Mouse (Mus musculus) forebrain, embryonic 11.5 days (tissue): ENCODE results near the gene Xntrpc. TPM values are rescaled to one million over a fixed set of nuclear protein-coding genes. Genes with fewer than 3 reads are reported as not detected.

ENCODE experiments used
- ATAC-seq: fragments of 200-750 bp; cut with Nextera tagmentation; replicated peaks from 2 replicates; pipeline ENCODE4 v1.8.0; 2017; ENCODE audit warnings: moderate TSS enrichment; ENCODE audit not compliant: low FRiP score
- DNase-seq: peaks from one replicate; pipeline ENCODE4 v3.0.0-alpha.2; 2017; ENCODE audit warnings: low spot score
- H3K27ac ChIP-seq: fragments of 300-500 bp; sonication (generic); 2 replicates; pipeline ENCODE4 v1.5.1; 2014; ENCODE audit warnings: low read depth, low read length
- H3K27me3 ChIP-seq: fragments of 300-500 bp; sonication (generic); 2 replicates; pipeline ENCODE4 v1.6.1; 2014; ENCODE audit warnings: mild to moderate bottlenecking, low read length, mixed read lengths; ENCODE audit not compliant: control insufficient read depth, insufficient read depth
- H3K36me3 ChIP-seq: fragments of 300-500 bp; sonication (generic); 2 replicates; pipeline ENCODE4 v1.6.1; 2014; ENCODE audit warnings: mild to moderate bottlenecking, low read length, moderate library complexity, mixed read lengths; ENCODE audit not compliant: control insufficient read depth, insufficient read depth
- H3K4me1 ChIP-seq: fragments of 300-500 bp; sonication (generic); replicated peaks from 2 replicates; pipeline ENCODE4 v1.6.1; 2014; ENCODE audit warnings: low read length, mixed read lengths; ENCODE audit not compliant: control insufficient read depth, insufficient read depth
- H3K4me2 ChIP-seq: fragments of 300-500 bp; sonication (generic); 2 replicates; pipeline ENCODE4 v1.6.1; 2014; ENCODE audit warnings: low read depth, mild to moderate bottlenecking, low read length, moderate library complexity, mixed read lengths; ENCODE audit not compliant: severe bottlenecking
- H3K4me3 ChIP-seq: fragments of 300-500 bp; sonication (generic); 2 replicates; pipeline ENCODE4 v1.5.1; 2014; ENCODE audit warnings: low read depth, low read length
- H3K9ac ChIP-seq: fragments of 300-500 bp; sonication (generic); 2 replicates; pipeline ENCODE4 v1.6.1; 2014; ENCODE audit warnings: low read length
- H3K9me3 ChIP-seq: fragments of 300-500 bp; sonication (generic); 2 replicates; pipeline ENCODE4 v1.6.1; 2016; ENCODE audit warnings: low read length, mixed read lengths; ENCODE audit not compliant: control insufficient read depth
- WGBS: fragments of 180-500 bp; shearing (Covaris S2); extraction: QIAGEN DNeasy Blood & Tissue Kit; methylation state at CpG from one replicate; pipeline ENCODE4 v1.1.7; 2014; 5-methylcytosine and 5-hydroxymethylcytosine counted together
- polyA plus RNA-seq: library from polyadenylated mRNA; unstranded; fragments of >200 nt; fragmentation: Nextera tagmentation; extraction: Ambion mirVana; gene quantifications from 2 replicates; pipeline ENCODE4 v1.2.1, GENCODE M21; 2014

Xntrpc gene
- polyA plus RNA-seq, 1 experiment from 2014 or later = 2.4 TPM

DNA sequence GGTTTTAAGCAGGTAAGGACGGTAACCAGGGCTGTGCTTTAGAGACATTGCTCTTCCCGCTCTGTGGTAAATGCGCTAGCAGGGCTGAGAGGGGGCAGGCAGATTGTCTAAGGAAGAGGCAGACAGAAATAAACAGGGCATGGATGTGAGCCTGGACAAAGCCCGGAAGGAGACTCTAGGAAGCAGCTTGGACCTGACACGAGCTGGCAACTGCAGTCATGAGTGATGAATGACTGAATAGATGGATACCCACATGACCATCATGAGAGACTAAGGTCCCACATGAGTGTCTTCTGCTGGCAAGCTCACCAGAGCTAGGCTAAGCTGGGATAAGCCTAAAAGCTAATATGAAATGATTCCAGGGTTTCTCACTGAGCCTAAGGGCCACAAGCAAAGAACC lies 38.6 kb downstream of the Xntrpc start:
- no peaks in the 10 kb centered on the region for H3K9me3 ChIP-seq
- H3K36me3 ChIP-seq = no peaks in the 10 kb centered on the region
- WGBS = 82% methylated on average over 5 of the region's 5 CpGs
- H3K27me3 ChIP-seq = no peaks in the 10 kb centered on the region
- no peak overlapping the region for H3K4me2 ChIP-seq
- H3K27ac ChIP-seq = no peak overlapping the region
- no peak overlapping the region for H3K4me3 ChIP-seq
- H3K9ac ChIP-seq = no peak overlapping the region
- DNase-seq (no peak), ATAC-seq (no peak)
- H3K4me1 ChIP-seq = peaks cover 7% of the 10 kb centered on the region; the same call in 1 of the 2 replicates

DNA sequence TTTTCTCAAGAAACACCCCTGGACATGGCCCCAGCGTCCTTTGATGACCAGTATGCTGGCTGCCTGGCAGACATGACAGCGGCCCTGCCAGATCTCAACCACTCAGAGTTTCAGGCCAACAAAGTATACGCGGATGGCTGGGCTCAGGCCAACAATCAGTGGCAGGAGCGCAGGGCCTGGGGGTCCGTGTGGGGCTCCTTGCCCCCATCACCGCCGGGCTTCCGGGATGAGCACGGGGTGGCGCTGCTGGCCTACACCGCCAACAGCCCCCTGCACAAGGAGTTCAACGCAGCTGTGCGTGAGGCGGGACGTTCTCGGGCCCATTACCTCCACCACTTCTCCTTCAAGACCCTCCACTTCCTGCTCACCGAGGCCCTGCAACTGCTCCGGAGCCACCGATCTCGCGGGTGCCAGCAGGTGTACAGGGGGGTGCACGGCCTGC lies 41.2 kb downstream of the Xntrpc start:
- ATAC-seq (0 out of 2 replicates have a peak, but pooled peaks have one; percentile 50), DNase-seq (peak; percentile 61)
- Histone ChIP-seq H3K27me3 (no peaks in the 10 kb centered on the region), H3K36me3 (no peaks in the 10 kb centered on the region), H3K9ac (peak overlapping the region; percentile 45), H3K4me3 (peak overlapping the region; percentile 13), H3K4me2 (peak overlapping the region; percentile 40), H3K27ac (no peak overlapping the region), H3K9me3 (no peaks in the 10 kb centered on the region), H3K4me1 (0 out of 2 replicates have a peak, but pooled peaks cover 3% of the 10 kb centered on the region)
- 21% methylated on average over 23 of the region's 23 CpGs for WGBS

DNA sequence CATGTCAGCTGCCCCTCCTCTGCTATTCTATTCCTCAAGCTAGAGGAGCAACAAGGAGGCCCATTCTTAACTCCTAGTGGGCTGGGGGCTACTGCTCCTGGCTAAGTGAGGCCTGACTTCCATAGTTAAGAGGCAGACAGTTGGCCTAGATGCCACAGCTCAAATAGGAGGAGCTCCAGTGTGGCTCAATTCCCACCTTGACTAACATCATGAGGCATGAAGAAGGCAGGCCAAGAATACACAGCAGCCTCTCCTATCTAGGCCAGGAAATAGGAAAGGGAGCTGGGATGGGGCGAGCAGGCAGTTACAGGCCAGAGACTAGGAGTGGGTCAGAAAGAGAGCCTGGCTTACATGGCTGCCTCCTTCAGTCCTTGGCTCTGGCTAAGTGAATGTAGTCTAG lies 42.7 kb downstream of the Xntrpc start:
- H3K4me3 ChIP-seq = no peak overlapping the region
- no peak for DNase-seq
- no peaks in the 10 kb centered on the region for H3K36me3 ChIP-seq
- no peaks in the 10 kb centered on the region for H3K9me3 ChIP-seq
- 0 out of 2 replicates have a peak, but pooled peaks cover 3% of the 10 kb centered on the region for H3K4me1 ChIP-seq
- ATAC-seq = no peak
- H3K27me3 ChIP-seq = no peaks in the 10 kb centered on the region
- H3K27ac ChIP-seq = no peak overlapping the region
- WGBS = 83% methylated on average over 1 of the region's 1 CpGs
- H3K9ac ChIP-seq = no peak overlapping the region
- H3K4me2 ChIP-seq = no peak overlapping the region

DNA sequence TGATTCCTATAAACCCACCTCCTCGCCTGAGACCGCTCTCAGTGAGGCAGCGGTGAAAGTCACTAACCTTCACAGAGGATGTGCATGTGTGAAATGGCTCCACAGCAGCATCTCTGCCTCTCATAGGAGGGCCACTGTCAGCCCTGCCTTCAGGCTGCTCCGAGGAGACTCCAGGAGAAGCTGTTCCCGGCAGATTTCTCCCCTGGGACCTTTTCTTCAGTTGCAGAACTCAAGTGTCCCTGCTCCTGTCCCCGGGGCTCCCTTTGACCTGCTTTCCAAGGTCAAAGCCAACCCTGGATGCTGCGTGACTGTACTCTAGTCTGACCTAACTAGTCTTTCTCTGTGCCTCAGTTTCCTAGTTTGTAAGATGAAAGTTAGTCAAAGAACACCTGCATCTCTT lies 43.7 kb downstream of the Xntrpc start, which contains the start of gene Art5:
Art5 (minus strand) TSS at position 319 of the 400 bp plus-strand sequence.
- H3K4me3 ChIP-seq = no peak within 1 kb of the TSS
- H3K27me3 ChIP-seq = no peaks in the 10 kb centered on the region
- no peak within 1 kb of the TSS for H3K9ac ChIP-seq
- H3K27ac ChIP-seq = no peak within 1 kb of the TSS
- H3K9me3 ChIP-seq = no peaks in the 10 kb centered on the region
- DNase-seq (no peak), ATAC-seq (no peak)
- 0 out of 2 replicates have a peak, but pooled peaks cover 3% of the 10 kb centered on the region for H3K4me1 ChIP-seq
- WGBS = 85% methylated on average over 7 of the region's 7 CpGs
- no peaks in the 10 kb centered on the region for H3K36me3 ChIP-seq
- H3K4me2 ChIP-seq = no peak within 1 kb of the TSS

GRCm38 (mm10) chr7:102109746-102110145 lies 44.2 kb downstream of the Xntrpc start:
- Histone ChIP-seq H3K4me1 (0 out of 2 replicates have a peak, but pooled peaks cover 3% of the 10 kb centered on the region), H3K9me3 (no peaks in the 10 kb centered on the region), H3K9ac (no peak overlapping the region), H3K36me3 (no peaks in the 10 kb centered on the region), H3K4me3 (no peak overlapping the region), H3K27me3 (no peaks in the 10 kb centered on the region), H3K27ac (no peak overlapping the region), H3K4me2 (no peak overlapping the region)
- WGBS = 83% methylated on average over 4 of the region's 4 CpGs
- DNase-seq (no peak), ATAC-seq (no peak)

- Histone ChIP-seq H3K27ac (no peak overlapping the region), H3K4me2 (no peak overlapping the region), H3K36me3 (no peaks in the 10 kb centered on the region), H3K9me3 (no peaks in the 10 kb centered on the region), H3K4me3 (no peak overlapping the region), H3K27me3 (no peaks in the 10 kb centered on the region), H3K9ac (no peak overlapping the region), H3K4me1 (no peaks in the 10 kb centered on the region)
- no peak for DNase-seq
- ATAC-seq = no peak
- WGBS = 86% methylated on average over 45 of the region's 45 CpGs
Measured at GRCm38 (mm10) chr7:102113151-102113729, 47.7 kb downstream of the Xntrpc start.

- 48% methylated on average over 7 of the region's 7 CpGs for WGBS
- no peak within 1 kb of the TSS for H3K4me3 ChIP-seq
- no peak for DNase-seq
Measured at GRCm38 (mm10) chr7:102116579-102117331, 51.2 kb downstream of the Xntrpc start, which contains the start of gene Chrna10. Gene Chrna10 (minus strand): TSS chr7:102116828.

DNA sequence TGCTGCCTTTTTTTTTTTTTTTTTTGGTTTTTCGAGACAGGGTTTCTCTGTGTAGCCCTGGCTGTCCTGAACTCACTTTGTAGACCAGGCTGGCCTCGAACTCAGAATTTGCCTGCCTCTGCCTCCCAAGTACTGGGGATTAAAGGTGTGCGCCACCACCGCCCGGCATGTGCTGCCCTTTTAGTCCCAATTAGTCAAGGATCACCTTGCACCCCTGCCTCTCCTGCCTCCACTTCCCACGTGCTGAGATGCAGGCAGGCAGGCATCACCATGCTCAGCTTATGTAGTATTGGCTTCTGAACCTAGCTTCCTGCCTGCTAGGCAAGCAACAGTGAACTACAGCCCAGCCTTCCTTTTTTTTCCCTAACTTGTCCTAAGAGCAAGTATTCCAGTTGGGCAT lies 51.9 kb downstream of the Xntrpc start:
- 76% methylated on average over 5 of the region's 6 CpGs for WGBS
- Histone ChIP-seq H3K27me3 (no peaks in the 10 kb centered on the region), H3K4me2 (no peak overlapping the region), H3K9me3 (no peaks in the 10 kb centered on the region), H3K36me3 (peaks cover 22% of the 10 kb centered on the region), H3K9ac (no peak overlapping the region), H3K4me3 (no peak overlapping the region), H3K4me1 (no peaks in the 10 kb centered on the region), H3K27ac (no peak overlapping the region)
- DNase-seq = no peak
- ATAC-seq = no peak

More at GRCm38 (mm10) chr7:102116579-102117331, 51.2 kb downstream of the Xntrpc start, which contains the start of gene Chrna10:
- no peak within 1 kb of the TSS for H3K4me2 ChIP-seq
- no peak within 1 kb of the TSS for H3K27ac ChIP-seq
- no peaks in the 10 kb centered on the region for H3K4me1 ChIP-seq
- H3K9me3 ChIP-seq = no peaks in the 10 kb centered on the region
- ATAC-seq = no peak
- H3K27me3 ChIP-seq = no peaks in the 10 kb centered on the region
- no peak within 1 kb of the TSS for H3K9ac ChIP-seq
- peaks cover 19% of the 10 kb centered on the region for H3K36me3 ChIP-seq
